Mouse (Mus musculus) thymus, postnatal 0 days (tissue): ENCODE data around the gene Tlx3. TPM values are rescaled to one million over a fixed set of nuclear protein-coding genes. Genes with fewer than 3 reads are reported as not detected.

Source experiments
- DNase-seq: peaks from one replicate; pipeline ENCODE4 v3.0.0-alpha.2; 2015; ENCODE audit warnings: low spot score
- polyA plus RNA-seq: library from polyadenylated mRNA; unstranded; fragments of >200 nt; fragmentation: Nextera tagmentation; extraction: Ambion mirVana; gene quantifications from 2 replicates; pipeline ENCODE4 v1.2.1, GENCODE M21; 2015

Gene Tlx3
- polyA plus RNA-seq, result not detected in 2 replicates

DNA sequence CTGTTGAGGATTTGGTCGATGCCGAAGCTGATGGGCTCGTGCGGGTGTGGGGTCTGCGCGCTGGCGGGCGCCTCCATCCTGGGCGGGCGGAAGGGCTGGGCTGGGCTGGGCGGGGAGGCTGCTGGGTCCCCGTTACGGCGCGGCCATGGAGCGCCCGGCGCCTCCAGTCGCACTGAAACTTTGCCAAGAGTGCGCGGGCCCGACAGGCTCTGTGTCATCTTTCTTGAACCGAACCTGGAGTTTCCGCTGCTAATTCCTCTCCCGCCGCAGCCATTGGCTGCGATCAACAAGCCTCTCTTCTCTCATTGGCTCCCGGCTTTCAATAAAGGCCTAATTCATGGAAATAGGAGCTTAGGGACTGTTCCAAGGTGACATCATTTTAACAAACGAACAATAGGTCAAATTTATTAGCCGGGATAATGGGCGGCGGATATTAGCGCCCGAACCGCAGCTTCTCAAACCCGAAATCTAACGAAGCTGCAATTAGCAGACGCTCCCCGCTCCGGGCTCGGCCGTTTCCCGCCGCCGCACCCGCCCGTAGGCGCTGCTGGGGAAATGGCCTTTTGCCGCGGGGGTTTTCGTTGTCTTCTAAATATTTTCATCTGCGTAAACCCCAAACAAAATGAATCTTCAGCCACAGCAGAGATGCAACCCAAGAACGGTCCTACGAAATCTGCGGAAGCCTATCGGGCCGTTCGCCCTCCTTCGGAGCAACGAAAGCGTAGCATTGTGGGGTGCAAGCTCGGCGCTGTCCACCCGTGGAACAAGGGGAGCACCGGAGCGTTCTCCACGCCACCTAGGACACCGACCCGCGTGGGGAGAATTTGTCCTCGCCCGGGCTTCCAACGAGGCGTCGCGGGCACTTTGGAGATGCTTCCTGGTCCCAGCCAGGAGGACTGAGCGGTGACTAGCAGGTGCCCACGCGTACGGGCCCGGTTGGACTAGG lies at the start of gene Tlx3:
Gene Tlx3, minus strand, starts transcription at position 207 of the 946 bp plus-strand sequence.
- no peak for DNase-seq

DNA sequence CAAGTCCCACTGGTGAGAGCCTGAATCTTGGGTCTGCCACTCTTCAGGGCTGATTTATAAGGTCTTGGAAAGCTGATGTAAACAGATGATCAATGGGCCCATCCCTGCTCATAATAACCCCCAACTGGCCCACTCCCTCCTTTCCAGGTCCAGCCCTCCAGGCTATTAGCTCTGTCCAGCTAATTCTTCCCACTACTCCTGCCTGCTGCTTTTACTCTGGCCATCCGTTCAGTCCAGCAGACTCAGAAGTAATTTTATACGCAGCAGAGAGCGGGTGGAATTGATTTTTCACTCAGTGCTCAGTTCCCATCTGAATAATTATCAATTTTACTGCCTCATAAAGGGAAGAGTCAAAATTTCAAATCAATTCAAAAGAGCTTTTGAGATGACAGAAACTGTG lies 36.9 kb upstream of the Tlx3 start:
- no peak for DNase-seq

DNA sequence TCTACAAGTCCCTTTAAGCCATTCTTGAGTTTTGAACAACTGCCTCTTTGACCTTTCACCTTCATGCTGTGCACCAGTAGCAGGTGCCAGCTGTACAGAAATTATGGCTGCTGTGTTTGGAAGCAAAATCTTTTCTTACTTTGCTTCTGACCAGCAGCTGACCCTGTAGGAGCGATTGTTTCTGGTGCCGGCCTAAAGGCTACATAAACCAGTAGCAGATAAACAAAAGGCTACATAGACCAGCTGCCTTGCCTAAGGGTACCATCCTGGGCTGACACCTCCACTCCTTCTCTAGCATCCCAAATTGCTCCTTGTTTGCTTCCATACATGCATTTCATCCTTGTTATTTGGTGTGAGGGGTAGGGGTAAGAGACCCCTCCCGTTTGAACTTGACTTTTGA lies 30.7 kb upstream of the Tlx3 start:
- no peak for DNase-seq

DNA sequence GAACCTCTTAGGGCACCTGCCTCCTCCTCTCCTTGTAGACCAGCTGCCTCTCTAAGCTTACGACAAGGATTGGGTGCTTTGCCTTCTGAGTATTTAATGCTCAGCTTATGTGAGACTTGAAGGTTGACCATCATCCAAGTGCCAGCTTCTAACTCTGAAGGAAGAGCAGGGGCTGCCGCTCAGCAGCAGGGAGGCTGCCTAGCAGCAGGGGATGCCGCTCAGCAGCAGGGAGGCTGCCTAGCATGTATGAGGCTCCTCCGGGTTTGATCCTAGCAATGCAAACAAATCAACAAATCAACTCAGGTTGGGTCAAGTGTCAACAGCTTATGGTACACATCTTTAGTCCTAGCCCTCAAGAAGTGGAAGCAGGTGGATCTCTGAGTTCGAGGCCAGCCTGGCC lies 28.7 kb upstream of the Tlx3 start:
- no peak for DNase-seq

DNA sequence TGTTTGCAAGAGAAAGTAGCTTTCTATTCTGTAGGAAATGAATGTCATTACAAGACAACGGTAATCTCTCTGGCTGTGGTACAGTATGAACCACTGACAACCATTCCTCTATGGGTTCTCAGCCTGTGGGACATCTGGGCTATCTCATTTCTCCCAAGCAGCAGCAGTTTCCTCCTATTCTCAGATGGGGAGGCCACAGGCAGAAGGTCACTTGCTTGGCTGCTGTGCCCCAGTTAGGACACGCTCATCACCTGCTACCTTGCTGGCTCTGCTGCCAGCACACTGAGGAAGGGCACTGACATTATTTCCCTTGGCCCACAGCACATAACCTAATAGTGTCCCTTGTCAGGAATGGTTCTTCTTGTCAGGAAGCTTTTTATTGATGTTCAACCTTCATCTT lies 24.8 kb upstream of the Tlx3 start:
- no peak for DNase-seq

DNA sequence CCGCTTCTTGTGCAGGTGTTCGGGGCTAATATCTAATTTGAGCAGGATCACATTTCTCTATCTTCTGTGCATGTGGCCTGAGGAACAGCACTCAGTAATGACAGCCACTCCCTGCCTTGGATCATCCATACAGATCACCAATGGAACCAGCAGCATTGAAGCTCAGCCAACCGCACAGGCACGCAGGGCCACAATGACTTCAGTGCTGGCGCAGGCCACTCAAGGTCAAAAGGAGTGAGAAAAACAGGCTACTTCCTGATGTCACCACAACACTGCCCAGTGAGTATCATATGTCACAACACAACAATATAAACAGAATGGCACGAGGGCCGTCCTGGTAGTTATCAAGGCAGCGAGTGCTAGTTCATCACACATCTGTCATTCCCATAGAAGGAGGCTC lies 23.1 kb upstream of the Tlx3 start:
- DNase-seq, result no peak

DNA sequence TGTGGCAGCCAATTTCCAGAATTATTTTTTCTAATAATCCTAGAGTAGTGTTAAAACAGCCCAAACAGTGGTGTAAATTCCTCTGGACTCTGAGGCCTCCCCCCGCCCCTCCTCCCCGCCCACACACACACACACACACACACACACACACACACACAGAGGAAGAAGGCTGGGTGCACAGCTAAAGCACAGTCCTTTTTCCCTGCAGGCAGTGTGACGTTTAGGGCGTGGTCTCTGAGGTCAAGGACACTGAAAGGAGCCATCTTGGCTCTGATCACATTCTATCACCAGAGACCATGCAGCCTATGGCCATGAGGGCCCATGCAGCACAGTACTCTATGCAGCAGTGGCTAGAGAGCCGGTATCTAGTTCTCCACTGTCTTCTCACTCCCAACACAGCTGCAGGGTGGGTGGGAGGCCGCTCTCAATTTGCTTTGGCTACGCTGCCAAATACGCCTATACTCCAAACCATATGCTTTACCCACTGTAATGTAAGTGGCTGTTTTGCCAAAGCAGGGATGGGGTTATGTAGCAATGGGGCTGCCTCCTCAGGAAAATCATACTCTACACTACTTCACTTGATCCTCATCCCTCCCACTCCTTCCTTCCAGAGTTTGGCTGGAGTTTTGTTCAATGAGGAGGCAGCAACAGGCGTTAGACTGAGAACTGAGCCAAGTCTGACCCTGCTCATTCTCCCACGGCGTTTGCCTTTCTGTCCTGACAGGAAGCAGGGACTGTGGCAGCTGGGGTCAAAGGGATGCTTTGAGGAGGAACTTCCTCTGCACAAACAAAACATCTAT lies 18.4 kb upstream of the Tlx3 start:
- no peak for DNase-seq

DNA sequence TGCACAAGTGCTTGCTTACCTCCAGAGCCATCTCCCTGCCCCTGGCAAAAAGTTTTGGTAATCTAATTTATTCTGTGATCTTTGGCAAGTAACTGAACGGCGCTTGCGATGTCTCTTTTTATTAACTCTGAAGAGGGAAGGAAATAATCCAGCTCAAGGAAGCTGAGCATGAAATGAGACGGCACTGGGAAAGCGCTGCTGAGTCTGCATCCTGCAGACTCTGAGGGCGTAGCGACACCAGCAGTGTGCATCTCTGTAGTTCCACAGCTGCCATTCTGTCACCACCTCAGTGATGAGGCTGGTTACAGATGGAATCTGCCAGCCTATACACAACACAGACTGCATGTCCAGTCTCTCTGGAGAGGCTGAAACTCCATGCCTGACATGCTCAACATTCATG lies 17.4 kb upstream of the Tlx3 start:
- no peak for DNase-seq

DNA sequence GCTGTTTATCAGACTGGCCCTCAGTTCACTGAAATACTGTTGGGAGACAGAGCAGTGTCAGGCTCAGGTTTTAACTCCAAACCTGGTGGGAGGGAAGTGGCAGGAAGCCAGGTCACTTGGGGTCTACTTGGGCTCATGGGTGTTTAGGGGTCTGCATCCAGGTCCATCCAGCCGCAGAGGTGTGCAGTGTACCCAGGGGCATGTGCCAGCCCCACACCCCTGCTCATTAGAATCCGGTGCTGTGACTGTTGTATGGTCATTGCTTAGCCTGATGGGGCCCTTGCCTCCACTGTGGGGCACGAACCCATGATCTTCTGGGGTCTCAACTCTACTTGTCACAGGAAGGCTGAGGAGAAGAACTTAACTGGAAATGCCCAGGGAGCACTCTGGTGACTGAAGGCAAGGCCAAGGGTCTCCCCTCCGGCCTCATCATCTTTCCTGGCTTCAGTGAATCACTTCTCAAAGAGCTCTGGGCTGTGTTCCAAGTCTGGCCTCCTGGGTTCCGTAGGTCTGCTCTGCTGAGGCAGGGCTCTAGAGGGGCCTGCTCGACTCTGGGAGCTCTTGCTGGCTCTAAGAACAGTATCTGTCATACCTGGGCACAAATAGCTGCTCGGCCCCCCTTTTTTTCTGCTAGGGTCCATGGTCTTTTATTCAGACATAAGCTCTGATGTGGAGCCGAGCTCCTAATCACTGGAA lies 14.1 kb upstream of the Tlx3 start:
- no peak for DNase-seq

DNA sequence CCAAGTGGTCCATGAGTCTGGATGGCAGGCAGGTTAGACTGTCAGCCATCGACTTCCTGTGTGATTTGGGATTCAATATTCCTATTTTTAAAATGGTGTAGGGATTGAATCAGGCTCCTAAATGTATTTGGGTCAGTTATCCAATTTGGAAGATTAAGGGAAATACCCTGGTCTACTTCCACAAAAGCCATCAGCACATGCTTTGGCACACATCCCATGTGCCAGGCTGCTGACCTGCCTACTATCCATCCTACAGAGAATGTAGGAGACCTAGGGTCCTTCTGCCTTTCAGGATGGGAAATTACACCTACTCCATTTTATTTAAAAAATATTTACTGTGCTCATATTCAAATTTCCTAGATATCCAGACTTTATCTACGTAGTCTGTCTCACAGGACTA lies 4.0 kb upstream of the Tlx3 start:
- no peak for DNase-seq

DNA sequence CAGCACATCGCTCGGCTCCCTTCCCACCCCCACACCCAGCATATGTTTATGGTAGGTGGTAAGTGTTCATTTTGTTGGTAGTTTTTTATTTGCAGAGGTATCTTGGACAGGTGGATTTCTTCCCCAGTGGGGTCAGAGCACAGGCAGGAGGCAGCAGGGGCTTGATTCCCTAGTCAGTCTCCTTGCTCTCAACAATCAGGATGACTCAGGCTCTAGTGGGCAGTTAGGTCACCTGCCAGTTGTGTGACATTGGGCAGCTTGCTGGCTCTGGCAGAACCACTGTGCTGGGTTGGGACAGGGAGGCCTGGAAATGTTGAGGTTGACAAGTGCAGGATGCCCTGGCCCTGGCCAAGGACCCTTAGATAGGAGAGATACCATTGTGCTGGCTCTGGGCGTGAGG lies 1.6 kb upstream of the Tlx3 start:
- no peak for DNase-seq

DNA sequence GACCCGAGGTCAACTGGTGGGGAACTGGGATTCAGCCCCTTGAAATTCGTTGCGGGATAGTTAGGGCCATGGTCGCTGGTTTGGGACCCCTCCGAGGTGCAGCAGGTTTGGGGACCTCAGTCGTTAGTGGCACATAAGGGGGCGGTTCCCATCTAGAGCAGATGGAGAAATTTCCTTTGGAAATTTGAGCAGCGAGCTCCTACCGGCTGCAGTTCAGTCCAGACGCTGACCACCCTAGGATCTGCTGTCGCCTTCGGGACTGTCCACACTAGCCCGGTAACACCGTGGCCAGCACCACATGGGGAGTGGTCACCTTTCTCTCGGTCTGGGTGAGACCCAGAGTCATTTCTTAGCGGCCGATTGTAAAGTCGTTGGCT lies 928 bp upstream of the Tlx3 start:
- DNase-seq, result no peak

DNA sequence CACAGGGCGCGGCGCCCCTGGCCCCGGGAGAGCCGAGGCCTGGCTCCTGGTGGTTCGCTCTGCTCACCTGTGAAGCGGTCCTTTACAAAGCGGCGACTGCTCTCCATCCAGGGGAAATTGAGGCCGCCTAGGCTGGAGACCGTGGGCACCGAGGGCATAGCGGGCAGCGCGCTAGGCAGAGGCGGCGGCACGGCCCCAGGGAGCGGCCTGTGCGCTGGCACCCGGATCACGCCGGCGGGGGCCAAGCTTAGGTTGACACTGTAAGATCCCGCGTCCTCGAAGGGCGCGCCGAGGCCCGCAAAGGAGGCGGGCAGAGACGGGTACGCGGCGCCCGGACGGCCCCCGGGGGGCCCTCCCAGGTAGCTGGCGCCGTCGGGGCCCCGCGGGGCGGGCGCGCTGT lies 417 bp downstream of the Tlx3 start:
- DNase-seq, result no peak

DNA sequence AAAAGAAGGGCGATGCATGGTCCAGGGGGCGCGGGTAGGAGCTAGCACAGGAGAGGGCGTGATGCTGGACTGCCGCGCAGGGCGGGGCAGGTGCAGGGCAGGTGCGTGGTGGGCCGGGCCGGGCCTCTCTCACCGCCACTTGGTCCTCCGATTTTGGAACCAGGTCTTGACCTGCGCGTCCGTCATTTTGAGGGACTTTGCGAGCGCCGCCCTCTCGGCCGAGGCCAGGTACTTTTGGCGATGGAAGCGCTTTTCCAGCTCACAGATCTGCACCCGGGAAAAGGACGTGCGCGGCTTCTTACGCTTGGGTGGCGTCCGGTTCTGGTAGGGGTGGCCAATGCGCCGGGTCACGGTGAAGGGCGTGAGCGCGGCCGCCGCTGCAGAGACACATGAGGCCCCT lies 1.1 kb downstream of the Tlx3 start:
- DNase-seq, result no peak

DNA sequence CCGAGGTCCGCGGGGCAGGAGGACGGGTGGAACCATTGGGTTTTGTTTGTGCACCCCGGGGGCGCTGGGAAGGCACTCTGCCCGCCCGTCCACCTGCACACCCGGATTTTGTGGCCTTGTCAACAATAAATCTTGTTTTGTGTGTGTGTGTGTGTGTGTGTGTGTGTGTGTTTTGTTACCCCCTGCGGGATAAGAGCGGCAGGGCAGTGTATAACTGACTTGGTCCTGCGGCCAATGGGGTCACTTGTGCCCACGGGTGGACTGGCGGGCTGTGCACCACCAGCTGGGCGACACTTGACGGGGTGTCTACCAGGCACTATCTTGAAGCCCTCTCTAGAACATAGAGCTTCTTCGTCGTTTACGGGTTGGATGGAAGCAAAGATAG lies 1.8 kb downstream of the Tlx3 start:
- no peak for DNase-seq

DNA sequence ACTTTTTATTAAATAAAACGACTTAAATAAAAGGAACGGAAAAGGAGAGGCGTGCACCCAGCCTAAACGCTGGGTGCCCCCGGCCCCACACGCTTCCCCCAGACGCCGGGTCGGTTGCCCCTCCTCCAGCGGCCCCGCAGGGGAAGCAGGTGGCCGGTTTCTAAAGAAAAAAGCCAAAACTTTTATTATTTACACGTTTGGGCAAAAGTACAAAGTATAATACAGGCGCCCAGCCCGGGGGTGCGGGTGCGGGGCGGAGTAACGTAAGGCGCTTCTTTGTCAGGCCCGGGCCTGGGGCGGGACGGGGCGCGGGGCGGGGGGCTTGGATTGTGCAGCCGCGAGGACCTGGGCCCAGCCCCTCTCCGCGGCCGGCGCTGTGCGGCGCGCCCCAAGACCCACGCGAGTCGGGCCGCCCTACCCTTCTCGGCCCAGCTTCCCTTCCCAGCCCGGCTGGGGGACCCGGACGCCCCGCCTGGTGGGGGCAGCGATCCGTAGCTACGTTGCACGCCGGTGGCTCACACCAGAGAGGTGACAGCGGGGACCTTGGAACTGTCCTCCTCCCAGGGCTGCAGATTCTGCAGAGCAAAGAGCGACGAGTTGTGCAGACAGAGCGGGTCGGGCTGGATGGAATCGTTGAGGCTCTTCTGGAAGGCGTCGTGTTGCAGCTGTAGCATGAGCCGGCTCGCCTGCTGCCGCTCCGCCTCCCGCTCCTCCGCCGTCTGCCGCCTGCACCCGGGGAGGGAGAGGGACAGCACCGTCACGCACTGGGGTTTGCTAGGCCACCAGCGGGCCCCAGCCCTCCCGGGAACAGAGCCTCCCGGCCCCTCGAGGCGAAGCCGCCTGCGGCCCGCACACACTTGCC lies 2.4 kb downstream of the Tlx3 start:
- peak; percentile 29 for DNase-seq

DNA sequence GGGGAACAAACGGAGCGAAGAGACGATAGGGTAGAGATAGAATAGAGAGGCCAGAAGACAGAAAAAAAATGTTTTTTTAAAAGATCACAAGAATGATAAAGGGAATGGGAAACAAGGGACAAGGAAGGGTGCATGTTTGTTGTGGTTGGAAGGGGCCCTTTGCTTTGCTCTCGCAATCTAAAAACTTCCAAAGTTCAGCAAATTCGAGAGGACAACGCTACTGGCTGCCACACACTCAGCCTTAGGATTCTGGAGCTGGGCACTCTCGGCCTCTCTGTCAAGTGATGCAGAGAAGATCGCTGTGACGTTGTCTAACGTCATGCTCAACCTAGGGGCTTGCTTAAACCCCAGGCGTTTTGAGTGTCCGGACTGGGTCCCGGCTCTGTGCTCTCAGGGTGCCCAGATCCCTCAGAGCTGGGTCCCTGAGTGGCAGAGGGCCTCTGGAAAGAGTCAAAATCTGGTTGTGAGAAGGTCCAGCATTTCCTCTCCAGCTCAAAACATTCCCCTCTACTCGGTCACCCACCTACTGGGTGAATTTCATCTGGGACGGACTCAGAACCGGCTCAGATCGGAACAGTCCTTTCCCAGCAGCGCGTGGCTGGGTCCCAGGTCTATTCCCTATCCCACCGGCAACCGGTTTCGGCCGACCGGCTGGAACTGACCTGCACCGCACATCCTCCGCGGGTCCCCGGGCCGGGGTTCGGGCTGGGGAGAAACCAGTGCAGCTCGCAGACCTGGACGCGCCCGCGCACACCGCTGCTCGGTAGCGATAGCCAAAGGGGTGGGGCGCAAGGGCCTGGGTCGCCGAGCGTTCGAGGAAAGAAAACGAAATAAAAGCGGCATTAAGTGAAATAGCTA lies 3.3 kb downstream of the Tlx3 start:
- DNase-seq, result no peak

DNA sequence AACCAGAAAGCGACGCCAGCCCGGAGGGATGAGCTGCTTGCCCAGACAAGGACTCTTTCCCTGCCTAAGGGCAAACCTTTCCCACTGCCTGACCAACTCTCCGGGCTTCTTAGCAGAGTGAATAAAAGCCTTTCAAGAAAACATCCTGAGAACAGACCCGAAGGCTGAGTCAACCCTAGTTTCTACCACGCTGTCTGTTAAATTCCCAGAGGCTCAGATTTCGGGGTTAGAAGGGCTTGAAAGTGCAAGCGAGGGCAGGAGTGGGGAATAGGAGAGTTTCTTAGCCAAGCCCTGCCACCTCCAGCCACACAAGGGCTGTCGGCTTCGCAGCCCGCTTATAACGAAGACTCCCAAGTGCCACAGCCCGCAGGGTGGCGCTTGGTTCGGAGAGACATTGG lies 4.3 kb downstream of the Tlx3 start:
- DNase-seq, result no peak

DNA sequence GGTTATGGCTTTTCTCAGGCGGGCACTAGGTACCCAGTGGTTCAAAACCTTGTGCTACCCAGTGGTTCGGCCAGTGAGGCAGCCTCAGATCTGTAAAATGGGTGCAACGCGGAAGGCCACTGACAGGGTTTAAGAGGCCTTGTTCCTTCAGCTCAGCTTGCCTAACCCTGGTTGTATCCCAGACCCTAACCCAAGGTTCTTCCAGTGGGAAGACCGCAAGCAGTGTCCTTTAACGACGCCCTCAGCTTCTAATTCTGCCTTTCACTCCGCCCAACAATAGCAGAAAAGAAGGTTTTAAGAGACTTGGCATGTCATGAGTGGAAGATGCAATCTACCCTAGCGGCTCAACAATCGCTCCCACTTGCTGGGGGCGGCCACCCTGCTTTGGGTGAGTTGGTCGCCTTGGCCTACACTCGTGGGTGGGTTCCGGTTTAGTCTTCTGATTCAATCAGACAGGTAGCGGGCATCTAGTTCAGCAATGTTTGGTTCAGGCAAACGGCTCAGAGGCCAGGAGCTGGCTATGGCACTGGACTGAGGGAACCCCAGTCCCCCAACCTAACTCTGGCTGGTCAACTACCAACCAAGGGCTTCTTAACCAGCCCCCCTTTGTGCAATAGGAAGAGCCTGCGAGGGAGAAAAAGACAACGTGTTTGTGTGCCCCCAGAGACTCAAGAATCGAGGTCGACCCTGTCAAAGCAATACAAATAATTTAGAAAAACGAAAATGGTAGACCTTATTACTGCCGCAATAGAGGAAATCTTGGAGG lies 4.9 kb downstream of the Tlx3 start:
- no peak for DNase-seq
